Mouse (Mus musculus): ENCODE measurements around the gene Itpr2.

Itpr2 gene

GRCm38 (mm10) chr6:146432218-146432865, 69.7 kb downstream of the Itpr2 start:
- in situ Hi-C loops (cut with MboI; ENCODE audit: unreplicated experiment in 2 of 2): no loop called here

- in situ Hi-C loops (cut with MboI; ENCODE audit: unreplicated experiment in 2 of 2): no loop called here
These were observed 70.2 kb downstream of the Itpr2 start for GRCm38 (mm10) chr6:146431777-146432176.

GRCm38 (mm10) chr6:146429694-146430380, 72.2 kb downstream of the Itpr2 start:
- in situ Hi-C loops (cut with MboI; ENCODE audit: unreplicated experiment in 2 of 2): no loop called here

DNA sequence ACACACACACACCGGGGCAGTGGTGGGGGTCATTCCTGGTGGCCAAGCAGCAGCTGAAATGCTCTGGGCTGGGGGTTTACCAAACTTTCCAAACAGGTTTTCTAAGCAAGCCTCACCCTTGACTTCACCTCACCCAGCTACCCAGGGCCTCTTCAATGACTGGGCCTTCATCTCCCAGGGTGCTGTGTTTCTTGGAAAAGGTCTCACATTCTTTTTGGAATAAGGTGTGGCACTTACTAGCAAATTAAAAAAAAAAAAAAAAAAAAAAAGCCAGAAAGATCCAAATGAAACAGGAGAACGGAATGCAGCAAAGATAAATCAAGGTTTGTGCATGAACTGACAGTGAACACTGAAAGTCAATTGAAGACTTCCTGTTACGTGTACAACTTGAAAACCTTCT, 77.2 kb downstream of the Itpr2 start:
- in situ Hi-C loops (cut with MboI; ENCODE audit: unreplicated experiment in 2 of 2): loop anchor here in 1 of 2 experiments (25.0 kb wide), 1 partner anchor 663 kb away; the partner anchor contains the start of genes Klhl42 and Mansc4

- in situ Hi-C loops (cut with MboI; ENCODE audit: unreplicated experiment in 2 of 2): loop anchor here in 1 of 2 experiments (25.0 kb wide), 1 partner anchor 663 kb away; the partner anchor contains the start of genes Klhl42 and Mansc4
These were observed 77.7 kb downstream of the Itpr2 start for GRCm38 (mm10) chr6:146424326-146424725.

DNA sequence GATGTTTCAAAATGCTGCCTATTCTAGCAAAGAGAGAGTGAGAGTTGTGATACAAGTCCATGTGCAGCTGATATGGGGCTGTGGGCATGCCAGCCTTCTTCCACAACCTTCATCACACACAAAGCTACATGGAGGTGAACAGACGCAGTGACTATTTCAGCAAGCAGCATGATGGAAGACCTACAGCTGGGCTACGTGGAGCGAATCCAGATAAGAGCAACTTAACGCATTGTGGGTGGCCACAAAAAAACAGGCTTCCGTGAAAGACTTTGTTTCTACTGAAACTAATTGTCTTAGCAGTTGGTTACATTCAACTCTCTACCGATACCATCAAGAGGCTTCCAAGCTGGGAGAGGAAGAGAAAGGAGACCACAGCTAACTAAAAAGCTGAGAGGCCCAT, 81.3 kb downstream of the Itpr2 start:
- in situ Hi-C loops (cut with MboI; ENCODE audit: unreplicated experiment in 2 of 2): loop anchor here in 1 of 2 experiments (25.0 kb wide), 1 partner anchor 667 kb away; the partner anchor contains the start of genes Klhl42 and Mansc4

- in situ Hi-C loops (cut with MboI; ENCODE audit: unreplicated experiment in 2 of 2): loop anchor here (5.0 to 25.0 kb wide), 5 partner anchors 71 to 678 kb away; partner anchors contain the start of genes Klhl42 (in 2 of the 2), Fgfr1op2 (in 1 of the 2), Ints13 (in 1 of the 2) and Mansc4 (in 1 of the 2)
These were observed 85.6 kb downstream of the Itpr2 start for GRCm38 (mm10) chr6:146416461-146416860.

DNA sequence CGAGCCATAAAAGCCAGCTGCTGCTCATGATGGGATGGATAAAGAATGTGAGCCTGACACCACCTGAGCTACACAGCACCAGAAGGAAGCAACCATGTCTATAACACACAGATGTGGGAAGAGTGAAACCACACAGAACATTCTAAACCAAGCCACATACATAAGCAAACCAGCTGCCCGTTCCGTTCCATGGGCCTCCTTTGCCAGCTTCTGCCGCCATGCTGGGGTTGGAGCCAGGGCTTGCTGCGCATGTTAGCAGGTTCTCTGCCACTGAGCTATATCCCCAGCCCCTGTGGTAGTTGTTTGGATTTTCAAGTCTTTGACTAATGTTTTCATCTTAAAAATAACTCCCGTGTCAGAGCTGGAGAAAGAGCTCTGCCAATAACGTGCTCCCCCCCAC, 87.9 kb downstream of the Itpr2 start:
- in situ Hi-C loops (cut with MboI; ENCODE audit: unreplicated experiment in 2 of 2): loop anchor here (5.0 to 25.0 kb wide), 4 partner anchors 161 to 681 kb away; partner anchors contain the start of genes Klhl42 (in 2 of the 2), Fgfr1op2 (in 1 of the 2), Ints13 (in 1 of the 2) and Mansc4 (in 1 of the 2)

- in situ Hi-C loops (cut with MboI; ENCODE audit: unreplicated experiment in 2 of 2): loop anchor here (5.0 to 25.0 kb wide), 4 partner anchors 163 to 683 kb away; partner anchors contain the start of genes Klhl42 (in 2 of the 2), Fgfr1op2 (in 1 of the 2), Ints13 (in 1 of the 2) and Mansc4 (in 1 of the 2)
These were observed 90.5 kb downstream of the Itpr2 start for GRCm38 (mm10) chr6:146411446-146412070.

- in situ Hi-C loops (cut with MboI; ENCODE audit: unreplicated experiment in 2 of 2): loop anchor here (5.0 to 25.0 kb wide), 4 partner anchors 164 to 684 kb away; partner anchors contain the start of genes Klhl42 (in 2 of the 2), Fgfr1op2 (in 1 of the 2), Ints13 (in 1 of the 2) and Mansc4 (in 1 of the 2)
These were observed 91.6 kb downstream of the Itpr2 start for GRCm38 (mm10) chr6:146410427-146410810.

GRCm38 (mm10) chr6:146409692-146410426, 92.2 kb downstream of the Itpr2 start:
- in situ Hi-C loops (cut with MboI; ENCODE audit: unreplicated experiment in 2 of 2): loop anchor here (5.0 to 25.0 kb wide), 7 partner anchors 165 to 1045 kb away; partner anchors contain the start of genes Klhl42 (in 2 of the 2), Fgfr1op2 (in 1 of the 2), Ints13 (in 1 of the 2) and Mansc4 (in 1 of the 2)

GRCm38 (mm10) chr6:146405380-146405779, 96.6 kb downstream of the Itpr2 start:
- in situ Hi-C loops (cut with MboI; ENCODE audit: unreplicated experiment in 2 of 2): loop anchor here (5.0 to 25.0 kb wide), 5 partner anchors 242 to 1041 kb away; partner anchors contain the start of genes Klhl42 (in 1 of the 2) and Mansc4 (in 1 of the 2)

GRCm38 (mm10) chr6:146404876-146405275, 97.1 kb downstream of the Itpr2 start:
- in situ Hi-C loops (cut with MboI; ENCODE audit: unreplicated experiment in 2 of 2): loop anchor here (5.0 to 25.0 kb wide), 5 partner anchors 242 to 1040 kb away; partner anchors contain the start of genes Klhl42 (in 1 of the 2) and Mansc4 (in 1 of the 2)

GRCm38 (mm10) chr6:146404156-146404555, 97.9 kb downstream of the Itpr2 start:
- in situ Hi-C loops (cut with MboI; ENCODE audit: unreplicated experiment in 2 of 2): loop anchor here (10.0 to 25.0 kb wide), 3 partner anchors 591 to 1039 kb away; partner anchors contain the start of genes Klhl42 (in 1 of the 2) and Mansc4 (in 1 of the 2)

- in situ Hi-C loops (cut with MboI; ENCODE audit: unreplicated experiment in 2 of 2): loop anchor here (10.0 to 25.0 kb wide), 3 partner anchors 592 to 1038 kb away; partner anchors contain the start of genes Klhl42 (in 1 of the 2) and Mansc4 (in 1 of the 2)
These were observed 98.9 kb downstream of the Itpr2 start for GRCm38 (mm10) chr6:146402905-146403642.

GRCm38 (mm10) chr6:146397803-146398202, 104.2 kb downstream of the Itpr2 start:
- in situ Hi-C loops (cut with MboI; ENCODE audit: unreplicated experiment in 2 of 2): no loop called here

DNA sequence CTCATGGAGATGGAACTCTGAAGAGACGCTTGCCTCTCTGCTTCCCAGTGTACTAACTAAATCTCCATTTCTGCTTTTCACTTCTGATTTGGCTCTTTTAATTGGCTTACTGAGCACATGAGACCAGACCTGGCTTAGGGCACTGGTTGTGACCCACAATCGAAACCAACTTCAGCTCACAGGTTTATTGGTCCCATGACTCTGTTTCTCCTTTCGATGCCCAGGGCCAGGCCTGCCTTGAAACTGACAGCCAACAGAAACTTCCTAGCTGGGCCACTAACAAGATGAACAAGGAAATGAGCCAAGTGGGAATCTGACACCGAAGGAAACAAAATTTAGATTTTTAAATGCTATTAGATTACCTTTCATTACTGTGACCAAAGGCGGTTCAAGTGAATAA, 105.8 kb downstream of the Itpr2 start:
- in situ Hi-C loops (cut with MboI; ENCODE audit: unreplicated experiment in 2 of 2): no loop called here

DNA sequence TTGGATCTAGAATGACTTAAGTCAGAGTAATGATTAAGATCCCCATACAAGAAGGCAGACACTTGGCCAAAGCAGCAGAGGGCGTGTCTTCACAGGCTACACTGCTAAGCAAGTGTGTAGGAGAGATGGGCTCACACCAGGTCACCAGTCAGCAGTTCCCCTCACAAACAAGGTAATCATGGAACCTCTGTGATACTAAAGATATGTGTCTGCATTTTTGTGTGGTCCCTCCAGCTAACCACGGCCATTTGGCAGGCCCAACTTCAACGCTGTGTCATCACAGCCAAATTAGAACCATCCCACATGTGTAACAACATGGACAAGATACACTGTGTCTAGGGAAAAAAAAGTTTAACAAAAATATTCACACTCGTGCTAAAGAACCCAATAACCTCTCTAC, 106.4 kb downstream of the Itpr2 start:
- in situ Hi-C loops (cut with MboI; ENCODE audit: unreplicated experiment in 2 of 2): no loop called here

DNA sequence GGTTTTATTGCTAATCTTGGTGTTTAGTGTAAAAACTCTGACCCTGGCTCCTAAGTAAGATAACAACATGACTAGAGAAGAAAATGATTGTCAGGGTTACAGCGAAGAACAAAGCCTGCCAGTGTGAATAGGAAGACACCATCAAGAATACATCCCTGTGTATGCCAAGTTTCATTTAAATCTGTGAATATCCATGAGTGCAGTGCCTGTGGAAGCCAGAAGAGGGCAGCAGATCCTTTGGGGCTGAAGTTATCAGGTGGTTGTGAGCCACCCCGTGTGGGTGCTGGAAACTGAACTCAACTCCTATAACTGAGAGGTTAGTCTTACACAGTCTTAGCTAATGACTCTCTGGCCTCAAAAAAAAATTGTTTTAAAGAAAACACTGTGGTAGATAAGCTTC, 109.8 kb downstream of the Itpr2 start:
- in situ Hi-C loops (cut with MboI; ENCODE audit: unreplicated experiment in 2 of 2): no loop called here

Measured in v-Abl transformed pro-B cells (cell line).